Mouse (Mus musculus) forebrain, embryonic 16.5 days (tissue): Measurements from ENCODE around the gene Actr6. TPM values are rescaled to one million over a fixed set of nuclear protein-coding genes. Genes with fewer than 3 reads are reported as not detected.

Source experiments
- ATAC-seq: fragments of 200-750 bp; cut with Nextera tagmentation; 2 replicates; pipeline ENCODE4 v1.8.0; 2017; ENCODE audit warnings: mild to moderate bottlenecking, moderate library complexity
- H3K27ac ChIP-seq: fragments of 300-500 bp; sonication (generic); 2 replicates; pipeline ENCODE4 v1.5.1; 2014; ENCODE audit warnings: low read length, control low read depth
- H3K27me3 ChIP-seq: fragments of 300-500 bp; sonication (generic); replicated peaks from 2 replicates; pipeline ENCODE4 v1.6.1; 2014; ENCODE audit warnings: low read length; ENCODE audit not compliant: control insufficient read depth, insufficient read depth
- H3K36me3 ChIP-seq: fragments of 300-500 bp; sonication (generic); 2 replicates; pipeline ENCODE4 v1.6.1; 2014; ENCODE audit not compliant: control insufficient read depth, insufficient read depth
- H3K4me1 ChIP-seq: fragments of 300-500 bp; sonication (generic); replicated peaks from 2 replicates; pipeline ENCODE4 v1.6.1; 2014; ENCODE audit warnings: low read length; ENCODE audit not compliant: control insufficient read depth, insufficient read depth
- H3K4me2 ChIP-seq: fragments of 300-500 bp; sonication (generic); 2 replicates; pipeline ENCODE4 v1.6.1; 2014; ENCODE audit warnings: mild to moderate bottlenecking, low read length, control low read depth
- H3K4me3 ChIP-seq: fragments of 300-500 bp; sonication (generic); replicated peaks from 2 replicates; pipeline ENCODE4 v1.5.1; 2014; ENCODE audit warnings: mild to moderate bottlenecking, low read length, control low read depth
- H3K9ac ChIP-seq: fragments of 300-500 bp; sonication (generic); replicated peaks from 2 replicates; pipeline ENCODE4 v1.6.1; 2014; ENCODE audit warnings: low read depth, low read length, control low read depth
- H3K9me3 ChIP-seq: fragments of 300-500 bp; sonication (generic); 2 replicates; pipeline ENCODE4 v1.6.1; 2016; ENCODE audit warnings: low read length; ENCODE audit not compliant: control insufficient read depth
- WGBS: fragments of 180-500 bp; shearing (Covaris S2); extraction: QIAGEN DNeasy Blood & Tissue Kit; methylation state at CpG from one replicate; pipeline ENCODE4 v1.1.7; 2014; 5-methylcytosine and 5-hydroxymethylcytosine counted together
- polyA plus RNA-seq: library from polyadenylated mRNA; unstranded; fragments of >200 nt; fragmentation: Nextera tagmentation; extraction: Ambion mirVana; gene quantifications from 2 replicates; pipeline ENCODE4 v1.2.1, GENCODE M21; 2015

Gene Actr6
- polyA plus RNA-seq, 1 experiment from 2014 or later, result 59.5 TPM

- 96% methylated on average over 4 of the region's 4 CpGs for WGBS
- Histone ChIP-seq H3K4me2 (no peak overlapping the region), H3K4me3 (no peak overlapping the region)
Measured at GRCm38 (mm10) chr10:89755231-89755630, 23.1 kb upstream of the Actr6 start.

GRCm38 (mm10) chr10:89751069-89751468, 19.0 kb upstream of the Actr6 start:
- Histone ChIP-seq H3K4me2 (no peak overlapping the region), H3K36me3 (no peaks in the 10 kb centered on the region), H3K27me3 (no peaks in the 10 kb centered on the region), H3K27ac (no peak overlapping the region), H3K4me3 (no peak overlapping the region), H3K9ac (no peak overlapping the region), H3K4me1 (peaks cover 7% of the 10 kb centered on the region), H3K9me3 (no peaks in the 10 kb centered on the region)
- WGBS, result 87% methylated on average over 5 of the region's 5 CpGs
- ATAC-seq, result no peak

More at GRCm38 (mm10) chr10:89755231-89755630, 23.1 kb upstream of the Actr6 start:
- Histone ChIP-seq H3K4me1 (no peaks in the 10 kb centered on the region), H3K9ac (no peak overlapping the region), H3K27ac (no peak overlapping the region), H3K9me3 (no peaks in the 10 kb centered on the region), H3K36me3 (no peaks in the 10 kb centered on the region), H3K27me3 (no peaks in the 10 kb centered on the region)
- no peak for ATAC-seq

GRCm38 (mm10) chr10:89748619-89749018, 16.5 kb upstream of the Actr6 start:
- no peak overlapping the region for H3K4me3 ChIP-seq
- WGBS, result 93% methylated on average over 2 of the region's 2 CpGs
- ATAC-seq, result no peak
- H3K9me3 ChIP-seq, result no peaks in the 10 kb centered on the region
- no peaks in the 10 kb centered on the region for H3K36me3 ChIP-seq
- H3K27me3 ChIP-seq, result no peaks in the 10 kb centered on the region
- H3K27ac ChIP-seq, result no peak overlapping the region
- H3K4me2 ChIP-seq, result no peak overlapping the region
- H3K9ac ChIP-seq, result no peak overlapping the region
- peaks cover 7% of the 10 kb centered on the region for H3K4me1 ChIP-seq

GRCm38 (mm10) chr10:89747911-89748310, 15.8 kb upstream of the Actr6 start:
- no peak overlapping the region for H3K27ac ChIP-seq
- no peaks in the 10 kb centered on the region for H3K27me3 ChIP-seq
- no peaks in the 10 kb centered on the region for H3K36me3 ChIP-seq
- H3K9ac ChIP-seq, result no peak overlapping the region
- H3K4me1 ChIP-seq, result peaks cover 7% of the 10 kb centered on the region
- H3K4me3 ChIP-seq, result no peak overlapping the region
- 88% methylated on average over 1 of the region's 1 CpGs for WGBS
- no peaks in the 10 kb centered on the region for H3K9me3 ChIP-seq
- no peak overlapping the region for H3K4me2 ChIP-seq
- no peak for ATAC-seq

- H3K27ac ChIP-seq, result no peak overlapping the region
- H3K27me3 ChIP-seq, result no peaks in the 10 kb centered on the region
- H3K9me3 ChIP-seq, result no peaks in the 10 kb centered on the region
- H3K36me3 ChIP-seq, result no peaks in the 10 kb centered on the region
- no peak overlapping the region for H3K4me3 ChIP-seq
- no peak overlapping the region for H3K4me2 ChIP-seq
- H3K9ac ChIP-seq, result no peak overlapping the region
- 92% methylated on average over 8 of the region's 8 CpGs for WGBS
- peaks cover 7% of the 10 kb centered on the region for H3K4me1 ChIP-seq
- no peak for ATAC-seq
Measured at GRCm38 (mm10) chr10:89747221-89747905, 15.3 kb upstream of the Actr6 start.

- H3K9ac ChIP-seq, result no peak overlapping the region
- no peak for ATAC-seq
- H3K4me2 ChIP-seq, result no peak overlapping the region
- H3K4me1 ChIP-seq, result peaks cover 7% of the 10 kb centered on the region
- H3K27me3 ChIP-seq, result no peaks in the 10 kb centered on the region
- H3K9me3 ChIP-seq, result no peaks in the 10 kb centered on the region
- H3K4me3 ChIP-seq, result no peak overlapping the region
- 78% methylated on average over 3 of the region's 3 CpGs for WGBS
- no peaks in the 10 kb centered on the region for H3K36me3 ChIP-seq
- no peak overlapping the region for H3K27ac ChIP-seq
Measured at GRCm38 (mm10) chr10:89746581-89746980, 14.5 kb upstream of the Actr6 start.

- Histone ChIP-seq H3K9me3 (no peaks in the 10 kb centered on the region), H3K27me3 (no peaks in the 10 kb centered on the region), H3K27ac (peak overlapping the region; percentile 91; the same call in 1 of the 2 replicates), H3K4me1 (peaks cover 7% of the 10 kb centered on the region), H3K4me2 (peak overlapping the region; percentile 78), H3K9ac (peak overlapping the region; percentile 96), H3K4me3 (peak overlapping the region; percentile 95), H3K36me3 (no peaks in the 10 kb centered on the region)
- under 1% methylated on average over 14 of the region's 14 CpGs for WGBS
- ATAC-seq, result no peak
Measured at GRCm38 (mm10) chr10:89745666-89746020, 13.5 kb upstream of the Actr6 start.

- Histone ChIP-seq H3K4me3 (peak within 1 kb of the TSS; percentile 95), H3K9ac (peak within 1 kb of the TSS; percentile 96), H3K4me1 (peaks cover 7% of the 10 kb centered on the region), H3K36me3 (no peaks in the 10 kb centered on the region), H3K27ac (peak within 1 kb of the TSS; percentile 91), H3K27me3 (no peaks in the 10 kb centered on the region), H3K4me2 (peak within 1 kb of the TSS; percentile 78), H3K9me3 (no peaks in the 10 kb centered on the region)
- ATAC-seq, result peak; percentile 96
- WGBS, result under 1% methylated on average over 85 of the region's 85 CpGs
Measured at GRCm38 (mm10) chr10:89744871-89745665, 13.0 kb upstream of the Actr6 start, which contains the start of gene Uhrf1bp1l. Uhrf1bp1l (plus strand) TSS chr10:89744991.

GRCm38 (mm10) chr10:89744341-89744740, 12.2 kb upstream of the Actr6 start:
- Histone ChIP-seq H3K4me2 (peak overlapping the region; percentile 78), H3K9ac (no peak overlapping the region), H3K27me3 (no peaks in the 10 kb centered on the region), H3K9me3 (no peaks in the 10 kb centered on the region), H3K36me3 (no peaks in the 10 kb centered on the region), H3K4me1 (peaks cover 7% of the 10 kb centered on the region), H3K27ac (no peak overlapping the region), H3K4me3 (peak overlapping the region; percentile 95)
- no peak for ATAC-seq
- WGBS, result 22% methylated on average over 3 of the region's 3 CpGs
